Mouse (Mus musculus): Measurements from ENCODE around the gene Gm11037.

GRCm38 (mm10) chr2:131145536-131145935 lies 12.2 kb downstream of the Gm11037 start:
- TF ChIP-seq POLR2A (IDR thresholded peaks at IDR 0.05; ENCODE audit: extremely low read depth, insufficient read depth, low read length): no peak
- TF ChIP-seq CTCF (IDR thresholded peaks at IDR 0.05; ENCODE audit: extremely low read depth, insufficient read depth, low read length): no peak
